Mouse (Mus musculus): ENCODE data around the gene Anxa2. TPM values are rescaled to one million over a fixed set of nuclear protein-coding genes. Genes with fewer than 3 reads are reported as not detected.

Anxa2 gene
- total RNA-seq, 2 experiments from 2014 or later = 34.1 to 50.4 TPM

- peak; percentile 68 to 69 for DNase-seq
- intact Hi-C loops (cut with DNase I) = no loop called here
Observed at GRCm38 (mm10) chr9:69457747-69458625, 4.6 kb downstream of the Anxa2 start.

DNA sequence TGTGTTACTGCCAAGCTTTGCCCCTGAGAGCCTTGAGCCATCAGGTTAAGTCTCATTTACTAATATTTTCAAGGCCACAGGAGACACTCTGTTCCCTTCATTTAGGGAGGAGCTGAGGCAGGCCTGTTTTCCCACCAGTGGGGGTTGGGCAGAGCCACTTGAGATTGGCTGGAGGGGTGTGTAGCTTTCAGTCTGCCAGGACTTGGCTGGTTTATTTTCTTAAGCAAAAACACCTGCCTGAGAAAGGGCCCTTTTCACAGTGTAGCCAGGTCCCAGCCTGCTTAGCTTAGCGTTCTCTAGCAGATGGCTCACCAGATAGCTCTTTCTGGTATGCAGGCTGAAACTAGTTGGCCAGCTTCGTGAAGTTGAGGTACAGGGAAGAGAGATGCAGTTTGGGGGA, 5.6 kb downstream of the Anxa2 start:
- DNase-seq = peak; percentile 62 to 82
- intact Hi-C loops (cut with DNase I) = no loop called here

DNA sequence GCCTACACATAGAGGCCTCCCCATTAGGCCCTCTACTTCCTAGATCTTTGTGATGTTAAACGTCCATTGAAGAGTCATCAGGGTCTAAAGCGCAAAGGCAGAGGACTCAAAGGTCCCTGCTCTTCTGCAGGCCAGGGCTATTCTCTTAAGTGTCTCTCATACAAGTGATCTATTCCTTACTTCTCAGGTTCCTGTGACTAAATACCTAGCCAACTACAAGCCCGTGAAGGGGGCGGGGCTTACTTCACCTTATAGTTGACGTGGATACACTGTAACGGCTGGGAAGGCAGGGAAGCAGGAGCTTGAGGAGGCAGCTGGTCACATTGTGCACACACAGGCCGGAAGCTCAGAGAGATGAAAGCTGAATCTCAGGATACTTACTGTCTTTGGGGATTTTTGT, 6.5 kb downstream of the Anxa2 start:
- no peak for DNase-seq
- intact Hi-C loops (cut with DNase I) = no loop called here

GRCm38 (mm10) chr9:69463046-69463445, 9.6 kb downstream of the Anxa2 start:
- intact Hi-C loops (cut with DNase I) = no loop called here
- DNase-seq = no peak

DNA sequence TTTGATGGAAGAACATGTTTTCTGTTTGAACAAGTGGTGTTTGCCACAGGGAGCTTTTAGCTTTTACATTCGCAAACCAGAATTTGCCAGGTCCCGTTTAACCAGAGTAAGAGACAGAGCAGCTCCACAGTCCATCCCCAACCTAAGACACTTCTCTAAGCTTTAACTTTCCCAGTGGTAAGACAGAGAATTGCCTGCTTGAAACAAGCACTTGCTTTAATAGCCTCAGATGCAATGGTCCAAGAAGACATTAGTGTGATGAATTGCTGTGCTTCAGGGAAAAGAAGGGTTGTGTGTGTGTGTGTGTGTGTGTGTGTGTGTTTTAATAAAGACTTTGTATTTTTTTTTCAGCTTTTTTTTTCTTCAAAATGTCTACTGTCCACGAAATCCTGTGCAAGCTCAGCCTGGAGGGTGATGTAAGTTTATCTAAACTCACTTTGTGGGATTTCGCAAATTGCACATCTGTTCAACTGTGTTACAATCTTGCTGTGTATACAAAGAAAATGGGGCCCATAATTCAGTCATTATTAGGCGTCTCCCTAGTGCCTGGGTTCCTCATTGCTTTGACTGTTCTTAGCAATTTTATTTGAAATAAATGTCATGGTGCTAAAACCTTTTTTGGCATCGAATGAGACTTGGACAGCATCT, 10.8 kb downstream of the Anxa2 start:
- no peak for DNase-seq
- intact Hi-C loops (cut with DNase I) = no loop called here

DNA sequence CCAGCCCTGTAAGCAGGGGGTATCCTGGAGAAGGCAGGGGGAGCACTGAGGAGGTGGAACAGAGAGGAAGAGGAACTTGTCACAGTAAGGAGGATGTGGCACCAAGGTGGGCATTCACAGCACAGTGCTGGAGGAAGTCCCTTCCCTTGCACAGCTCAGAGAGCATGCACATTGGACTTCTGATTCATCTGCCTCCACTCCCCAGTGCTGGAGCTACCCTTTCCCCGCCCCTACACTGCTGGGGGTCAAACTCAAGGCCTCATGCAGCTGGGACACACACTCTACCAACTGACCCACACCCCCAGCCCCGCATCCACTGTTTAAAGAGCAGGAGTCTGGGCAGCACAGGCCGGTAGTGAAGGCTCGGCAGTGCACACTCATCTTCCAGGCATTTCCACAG, 12.7 kb downstream of the Anxa2 start:
- DNase-seq = no peak
- intact Hi-C loops (cut with DNase I) = no loop called here

GRCm38 (mm10) chr9:69467310-69467939, 14.0 kb downstream of the Anxa2 start:
- intact Hi-C loops (cut with DNase I) = no loop called here
- DNase-seq = no peak

- no peak for DNase-seq
- intact Hi-C loops (cut with DNase I) = no loop called here
Observed at GRCm38 (mm10) chr9:69468991-69469390, 15.6 kb downstream of the Anxa2 start.

GRCm38 (mm10) chr9:69470362-69470761, 16.9 kb downstream of the Anxa2 start:
- intact Hi-C loops (cut with DNase I) = no loop called here
- no peak for DNase-seq

GRCm38 (mm10) chr9:69470921-69471320, 17.5 kb downstream of the Anxa2 start:
- DNase-seq = no peak
- intact Hi-C loops (cut with DNase I) = no loop called here

GRCm38 (mm10) chr9:69472724-69473123, 19.3 kb downstream of the Anxa2 start:
- intact Hi-C loops (cut with DNase I) = no loop called here
- peak; percentile 29 to 79 for DNase-seq

GRCm38 (mm10) chr9:69475873-69476272, 22.5 kb downstream of the Anxa2 start:
- intact Hi-C loops (cut with DNase I) = no loop called here
- DNase-seq = no peak

DNA sequence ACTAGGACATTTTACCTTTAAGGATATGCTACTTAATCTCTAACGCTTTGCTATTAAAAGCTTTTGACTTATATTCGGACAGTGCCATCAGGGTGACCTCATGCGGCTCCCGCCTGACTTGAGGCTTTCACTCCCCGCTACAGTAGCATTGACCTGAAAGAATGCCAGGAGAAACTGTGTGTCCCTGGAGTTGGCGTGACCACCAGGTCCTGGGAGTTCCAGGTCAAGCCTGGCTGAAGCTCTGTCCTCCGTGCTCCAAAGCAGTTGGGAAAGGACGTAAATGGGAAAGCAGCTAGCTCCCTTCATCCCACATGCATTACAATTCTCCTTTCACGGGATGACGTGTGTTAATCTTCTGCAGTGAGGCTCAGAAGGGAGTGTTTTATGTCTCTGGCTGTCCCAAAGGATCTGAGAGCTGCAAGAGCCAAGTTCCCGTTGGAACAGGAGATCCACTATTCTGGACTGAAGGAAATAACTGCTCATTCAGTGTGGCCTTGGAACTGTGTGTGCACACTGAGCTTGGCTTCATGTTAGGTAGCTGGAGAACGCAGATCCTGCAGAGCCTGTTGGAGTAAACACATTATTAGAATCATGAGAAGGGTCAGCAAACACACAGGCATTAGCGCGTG, 23.9 kb downstream of the Anxa2 start:
- intact Hi-C loops (cut with DNase I) = no loop called here
- peak; percentile 37 to 45 for DNase-seq

- DNase-seq = no peak
- intact Hi-C loops (cut with DNase I) = no loop called here
Observed at GRCm38 (mm10) chr9:69477824-69478222, 24.4 kb downstream of the Anxa2 start.

GRCm38 (mm10) chr9:69480344-69480743, 26.9 kb downstream of the Anxa2 start:
- intact Hi-C loops (cut with DNase I) = loop anchor here (2.0 kb wide), 1 partner anchor 58 kb away; no protein-coding TSS in a partner anchor
- peak in 1 of 2 experiments; percentile 77 for DNase-seq

DNA sequence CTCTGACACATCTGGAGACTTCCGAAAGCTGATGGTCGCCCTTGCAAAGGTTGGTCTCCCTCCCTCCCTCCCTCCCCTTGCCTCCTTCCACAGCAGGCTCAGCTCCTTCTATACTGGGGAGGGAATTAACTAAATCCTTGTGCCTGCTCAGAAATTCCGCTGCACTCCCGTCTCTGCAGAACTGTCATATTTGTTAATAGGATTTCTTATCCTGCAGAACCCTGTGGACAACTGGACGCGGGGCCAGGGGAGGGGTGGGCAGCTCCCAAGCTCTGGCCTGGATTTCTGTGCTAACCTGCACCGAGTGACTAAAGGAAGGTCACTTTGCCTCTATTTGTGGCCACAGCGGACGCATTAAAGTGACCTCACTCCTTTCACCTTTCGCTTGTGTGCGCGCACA, 30.4 kb downstream of the Anxa2 start:
- intact Hi-C loops (cut with DNase I) = no loop called here

GRCm38 (mm10) chr9:69486140-69486539, 32.7 kb downstream of the Anxa2 start:
- intact Hi-C loops (cut with DNase I) = loop anchor here (5.0 kb wide), 1 partner anchor 49 kb away; no protein-coding TSS in a partner anchor
- DNase-seq = no peak

More for the DNA sequence above, 30.4 kb downstream of the Anxa2 start:
- DNase-seq = no peak

DNA sequence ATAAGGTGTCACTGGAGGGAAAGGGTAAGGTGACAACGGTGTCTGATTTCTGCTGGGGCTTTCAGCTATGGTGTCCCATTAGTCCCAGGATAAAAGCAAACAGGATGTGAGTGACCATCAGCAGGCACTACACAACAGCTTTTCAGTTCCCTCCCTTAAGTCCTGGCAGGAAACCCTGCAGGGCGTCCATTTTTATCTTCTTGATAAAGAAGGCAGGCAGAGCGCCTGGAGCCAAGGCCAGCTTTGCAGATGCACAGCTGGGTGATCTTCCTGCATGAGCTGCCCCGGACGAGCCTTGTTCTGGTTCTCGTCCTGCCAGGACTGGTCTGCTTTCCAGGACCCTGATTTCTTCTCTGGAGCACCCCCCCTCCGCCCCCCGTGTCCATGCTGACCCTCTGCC, 35.1 kb downstream of the Anxa2 start:
- intact Hi-C loops (cut with DNase I) = loop anchor here (5.0 kb wide), 1 partner anchor 51 kb away; no protein-coding TSS in a partner anchor
- no peak for DNase-seq

DNA sequence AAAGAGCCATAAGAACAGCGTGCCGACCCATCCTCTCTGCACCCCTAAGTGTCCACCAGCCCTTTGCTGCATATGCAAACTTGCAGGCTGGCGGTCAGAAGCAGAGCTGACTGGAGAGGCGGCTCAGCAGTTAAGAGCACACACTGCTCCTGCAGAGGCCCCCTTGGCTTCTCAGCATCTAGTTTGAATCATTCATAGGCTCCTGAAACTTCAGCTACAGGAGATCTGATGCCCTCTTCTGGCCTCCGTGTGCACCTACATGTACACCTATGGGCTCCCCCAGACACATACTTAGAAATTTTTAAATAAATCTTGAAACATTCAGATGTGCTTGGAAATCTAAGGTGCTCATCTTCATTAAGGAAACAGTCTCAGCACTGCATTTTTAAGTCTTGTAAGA, 35.6 kb downstream of the Anxa2 start:
- no peak for DNase-seq
- intact Hi-C loops (cut with DNase I) = loop anchor here (5.0 kb wide), 1 partner anchor 52 kb away; no protein-coding TSS in a partner anchor

GRCm38 (mm10) chr9:69492809-69493208, 39.4 kb downstream of the Anxa2 start:
- DNase-seq = no peak
- intact Hi-C loops (cut with DNase I) = no loop called here

DNA sequence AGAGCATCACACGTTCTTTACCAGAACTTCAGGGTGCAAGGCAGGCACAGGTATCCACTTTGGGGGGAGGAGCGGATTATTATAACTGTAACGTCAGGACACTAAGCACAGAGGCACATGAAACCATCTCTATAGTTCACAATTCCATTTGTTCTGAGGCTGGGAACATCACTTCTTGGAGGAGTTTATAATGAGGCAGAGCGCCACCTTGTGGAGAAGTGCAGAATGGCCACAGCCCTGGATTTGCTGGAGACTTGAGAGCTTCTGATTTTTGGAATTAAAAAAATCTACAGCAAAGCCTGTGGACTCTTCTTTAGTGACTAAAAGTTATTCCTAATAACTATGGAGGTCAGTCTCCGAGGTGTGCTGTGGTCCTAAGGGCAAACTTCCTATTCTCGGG, 49.1 kb downstream of the Anxa2 start:
- intact Hi-C loops (cut with DNase I) = no loop called here
- peak; percentile 48 to 59 for DNase-seq
